Mouse (Mus musculus) megakaryocyte, embryonic 14.5 days (primary cell): ENCODE measurements around the gene Vmn1r26.
"Not testable (repeated sequence)": the region's sequence is repeated elsewhere in the genome, so short reads cannot be mapped to it uniquely, and the experiment has no call there.

Experiments used
- FLI1 ChIP-seq: IDR thresholded peaks from 2 replicates; pipeline ENCODE4 v1.6.1; 2012; ENCODE audit warnings: low read length, inconsistent platforms, mixed read lengths
- GATA1 ChIP-seq: IDR thresholded peaks from 3 replicates; pipeline ENCODE4 v1.6.1; 2012; ENCODE audit warnings: mixed read lengths, low read length, inconsistent platforms, borderline replicate concordance

DNA sequence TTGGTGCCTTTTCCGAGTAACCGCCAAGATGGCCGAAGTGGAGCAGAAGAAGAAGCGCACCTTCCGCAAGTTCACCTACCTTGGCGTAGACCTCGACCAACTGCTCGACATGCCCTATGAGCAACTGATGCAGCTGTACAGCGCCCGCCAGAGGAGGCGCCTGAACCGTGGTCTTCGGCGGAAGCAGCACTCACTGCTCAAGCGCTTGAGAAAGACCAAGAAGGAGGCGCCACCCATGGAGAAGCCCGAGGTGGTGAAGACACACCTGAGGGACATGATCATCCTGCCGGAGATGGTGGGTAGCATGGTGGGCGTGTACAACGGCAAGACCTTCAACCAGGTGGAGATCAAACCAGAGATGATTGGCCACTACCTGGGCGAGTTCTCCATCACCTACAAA lies 2.5 kb upstream of the Vmn1r26 start:
- not testable (repeated sequence) for TF ChIP-seq GATA1, FLI1
